Mouse (Mus musculus): ENCODE data around the gene Slit3.

Slit3 gene

GRCm38 (mm10) chr11:35120894-35121610 lies at the start of gene Slit3:
Gene Slit3, plus strand, starts transcription at chr11:35121224.
- DNase-seq (ENCODE audit: low read depth, low spot score), result no peak

- DNase-seq (ENCODE audit: low read depth, low spot score), result no peak
Measured at GRCm38 (mm10) chr11:35071451-35071850, 49.6 kb upstream of the Slit3 start.

GRCm38 (mm10) chr11:35075411-35075810 lies 45.6 kb upstream of the Slit3 start:
- no peak for DNase-seq (ENCODE audit: low read depth, low spot score)

GRCm38 (mm10) chr11:35080451-35081125 lies 40.4 kb upstream of the Slit3 start:
- DNase-seq (ENCODE audit: low read depth, low spot score), result no peak

GRCm38 (mm10) chr11:35082297-35082696 lies 38.7 kb upstream of the Slit3 start:
- DNase-seq (ENCODE audit: low read depth, low spot score), result no peak

GRCm38 (mm10) chr11:35083049-35083448 lies 38.0 kb upstream of the Slit3 start:
- peak; percentile 45 for DNase-seq (ENCODE audit: low read depth, low spot score)

GRCm38 (mm10) chr11:35085351-35085750 lies 35.7 kb upstream of the Slit3 start:
- DNase-seq (ENCODE audit: low read depth, low spot score), result no peak

GRCm38 (mm10) chr11:35086029-35086428 lies 35.0 kb upstream of the Slit3 start:
- no peak for DNase-seq (ENCODE audit: low read depth, low spot score)

GRCm38 (mm10) chr11:35087454-35087853 lies 33.6 kb upstream of the Slit3 start:
- DNase-seq (ENCODE audit: low read depth, low spot score), result peak; percentile 8

GRCm38 (mm10) chr11:35088136-35088535 lies 32.9 kb upstream of the Slit3 start:
- DNase-seq (ENCODE audit: low read depth, low spot score), result no peak

- peak; percentile 90 for DNase-seq (ENCODE audit: low read depth, low spot score)
Measured at GRCm38 (mm10) chr11:35090629-35091335, 30.2 kb upstream of the Slit3 start.

GRCm38 (mm10) chr11:35096538-35096937 lies 24.5 kb upstream of the Slit3 start:
- no peak for DNase-seq (ENCODE audit: low read depth, low spot score)

GRCm38 (mm10) chr11:35109781-35110180 lies 11.2 kb upstream of the Slit3 start:
- no peak for DNase-seq (ENCODE audit: low read depth, low spot score)

- no peak for DNase-seq (ENCODE audit: low read depth, low spot score)
Measured at GRCm38 (mm10) chr11:35110784-35111183, 10.2 kb upstream of the Slit3 start.

- no peak for DNase-seq (ENCODE audit: low read depth, low spot score)
Measured at GRCm38 (mm10) chr11:35113290-35113689, 7.7 kb upstream of the Slit3 start.

GRCm38 (mm10) chr11:35116436-35116835 lies 4.6 kb upstream of the Slit3 start:
- DNase-seq (ENCODE audit: low read depth, low spot score), result no peak

GRCm38 (mm10) chr11:35117871-35118270 lies 3.2 kb upstream of the Slit3 start:
- no peak for DNase-seq (ENCODE audit: low read depth, low spot score)

- no peak for DNase-seq (ENCODE audit: low read depth, low spot score)
Measured at GRCm38 (mm10) chr11:35118731-35119130, 2.3 kb upstream of the Slit3 start.

GRCm38 (mm10) chr11:35119360-35119759 lies 1.7 kb upstream of the Slit3 start:
- DNase-seq (ENCODE audit: low read depth, low spot score), result peak; percentile 42

- DNase-seq (ENCODE audit: low read depth, low spot score), result no peak
Measured at GRCm38 (mm10) chr11:35120076-35120475, 948 bp upstream of the Slit3 start.

- no peak for DNase-seq (ENCODE audit: low read depth, low spot score)
Measured at GRCm38 (mm10) chr11:35121611-35121959, 561 bp downstream of the Slit3 start.

GRCm38 (mm10) chr11:35122091-35122811 lies 1.2 kb downstream of the Slit3 start:
- DNase-seq (ENCODE audit: low read depth, low spot score), result no peak
